Mouse (Mus musculus): Measurements from ENCODE around the gene Myrip.

- TF ChIP-seq CTCF (IDR thresholded peaks at IDR 0.05), result no peak
- no peak for TF ChIP-seq POLR2A (IDR thresholded peaks at IDR 0.05; ENCODE audit: insufficient read depth, low read depth, low read length)
- TF ChIP-seq EP300 (IDR thresholded peaks at IDR 0.05; ENCODE audit: insufficient read depth, low read depth, low read length), result no peak
These were observed 51.7 kb downstream of the Myrip start for GRCm38 (mm10) chr9:120353036-120353435.

All from heart, adult 2 months (tissue).